Mouse (Mus musculus): ENCODE measurements around the gene Mylk. TPM values are rescaled to one million over a fixed set of nuclear protein-coding genes. Genes with fewer than 3 reads are reported as not detected.

Mylk gene
- total and polyA plus RNA-seq, 3 experiments, result 0.04 to 0.10 TPM; not detected in 1

- TF ChIP-seq MAFK (IDR thresholded peaks at IDR 0.05; ENCODE audit: insufficient replicate concordance, low read length), result no peak
- no peak for TF ChIP-seq ZNF384 (IDR thresholded peaks at IDR 0.05; ENCODE audit: low read depth, low read length)
- no peak for TF ChIP-seq USF1 (IDR thresholded peaks at IDR 0.05; ENCODE audit: low read depth, low read length)
- TF ChIP-seq MAX (IDR thresholded peaks at IDR 0.05; ENCODE audit: low read length), result no peak
- no peak for TF ChIP-seq CTCF (conservative IDR thresholded peaks at IDR 0.05 in 1 of 2, IDR thresholded peaks at IDR 0.05 in 1 of 2; ENCODE audit: low read depth in 2 of 2, low read length in 2 of 2)
- no peak for TF ChIP-seq BHLHE40 (IDR thresholded peaks at IDR 0.05; ENCODE audit: low read depth, low read length)
- TF ChIP-seq ELF1 (IDR thresholded peaks at IDR 0.05; ENCODE audit: low read depth, low read length), result no peak
- no peaks in the 10 kb centered on the region for H3K36me3 ChIP-seq (replicated peaks in 1 of 2; ENCODE audit: control insufficient read depth in 1 of 2, insufficient read depth in 1 of 2, low read length in 1 of 2)
- H3K27me3 ChIP-seq (replicated peaks), result peaks cover 86% of the 10 kb centered on the region
- H3K4me3 ChIP-seq (replicated peaks in 1 of 3; ENCODE audit: low read depth in 2 of 3, low read length in 2 of 3, poor library complexity in 1 of 3), result no peak overlapping the region
- H3K9me3 ChIP-seq (replicated peaks; ENCODE audit: low read length), result no peaks in the 10 kb centered on the region
- no peaks in the 10 kb centered on the region for H3K79me2 ChIP-seq (replicated peaks; ENCODE audit: control insufficient read depth, extremely low read depth, insufficient read depth, poor library complexity, severe bottlenecking)
- dilution Hi-C loops (cut with MboI; ENCODE audit: extremely low pct_ligation_motif_present, extremely low pct_unique_long_range_greater_than_20kb, low sequenced_read_pairs), result no loop called here
- in situ Hi-C loops (cut with MboI; ENCODE audit: low pct_ligation_motif_present, low pct_unique_long_range_greater_than_20kb, low sequenced_read_pairs), result no loop called here
- H3K4me1 ChIP-seq (ENCODE audit: control insufficient read depth in 1 of 2, insufficient read depth in 2 of 2), result no peaks in the 10 kb centered on the region
- H3K4me2 ChIP-seq (ENCODE audit: insufficient read depth, low read depth, poor library complexity, severe bottlenecking), result no peak overlapping the region
- H3K27ac ChIP-seq (ENCODE audit: insufficient read depth, low read depth), result no peak overlapping the region
- no peak overlapping the region for H3K9ac ChIP-seq (ENCODE audit: insufficient read depth, low read depth)
- DNase-seq (ENCODE audit: extremely low read depth), result no peak
These were observed 56.2 kb downstream of the Mylk start for GRCm38 (mm10) chr16:34801222-34801621.

GRCm38 (mm10) chr16:34804286-34805010 is 59.4 kb downstream of the Mylk start:
- no peak for DNase-seq (ENCODE audit: extremely low read depth)
- Histone ChIP-seq H3K9ac (ENCODE audit: insufficient read depth, low read depth) (no peak overlapping the region), H3K36me3 (replicated peaks in 1 of 2; ENCODE audit: control insufficient read depth in 1 of 2, insufficient read depth in 1 of 2, low read length in 1 of 2) (no peaks in the 10 kb centered on the region), H3K4me2 (ENCODE audit: insufficient read depth, low read depth, poor library complexity, severe bottlenecking) (no peak overlapping the region), H3K4me1 (ENCODE audit: control insufficient read depth in 1 of 2, insufficient read depth in 2 of 2) (no peaks in the 10 kb centered on the region), H3K9me3 (replicated peaks; ENCODE audit: low read length) (no peaks in the 10 kb centered on the region), H3K4me3 (replicated peaks in 1 of 3; ENCODE audit: low read depth in 2 of 3, low read length in 2 of 3, poor library complexity in 1 of 3) (no peak overlapping the region), H3K27me3 (replicated peaks) (peaks cover 89% of the 10 kb centered on the region), H3K79me2 (replicated peaks; ENCODE audit: control insufficient read depth, extremely low read depth, insufficient read depth, poor library complexity, severe bottlenecking) (no peaks in the 10 kb centered on the region), H3K27ac (ENCODE audit: insufficient read depth, low read depth) (no peak overlapping the region)
- in situ Hi-C loops (cut with MboI; ENCODE audit: low pct_ligation_motif_present, low pct_unique_long_range_greater_than_20kb, low sequenced_read_pairs), result no loop called here
- dilution Hi-C loops (cut with MboI; ENCODE audit: extremely low pct_ligation_motif_present, extremely low pct_unique_long_range_greater_than_20kb, low sequenced_read_pairs), result no loop called here
- no peak for TF ChIP-seq MEF2A (IDR thresholded peaks at IDR 0.05; ENCODE audit: borderline replicate concordance, low read depth, low read length)
- TF ChIP-seq KAT2A (IDR thresholded peaks at IDR 0.05; ENCODE audit: insufficient replicate concordance, low read length), result no peak
- no peak for TF ChIP-seq ETS1 (conservative IDR thresholded peaks at IDR 0.05; ENCODE audit: low read depth, low read length)
- TF ChIP-seq ZKSCAN1 (IDR thresholded peaks at IDR 0.05; ENCODE audit: borderline replicate concordance, low read depth, low read length), result no peak
- no peak for TF ChIP-seq RAD21 (IDR thresholded peaks at IDR 0.05; ENCODE audit: low read depth, low read length)
- no peak for TF ChIP-seq GABPA (IDR thresholded peaks at IDR 0.05; ENCODE audit: insufficient replicate concordance, low read depth, low read length)
- no peak for TF ChIP-seq SMC3 (IDR thresholded peaks at IDR 0.05; ENCODE audit: low read depth, low read length)
- no peak for TF ChIP-seq JUND (conservative IDR thresholded peaks at IDR 0.05; ENCODE audit: low read depth, low read length)
- TF ChIP-seq RCOR1 (conservative IDR thresholded peaks at IDR 0.05; ENCODE audit: low read depth, low read length), result no peak
- no peak for TF ChIP-seq CHD1 (IDR thresholded peaks at IDR 0.05; ENCODE audit: low read depth, low read length)
- TF ChIP-seq PAX5 (IDR thresholded peaks at IDR 0.05; ENCODE audit: low read length), result no peak
- TF ChIP-seq ZC3H11A (IDR thresholded peaks at IDR 0.05; ENCODE audit: low read depth, low read length), result no peak
- no peak for TF ChIP-seq ZMIZ1 (IDR thresholded peaks at IDR 0.05; ENCODE audit: low read depth, low read length)

Measured in CH12.LX (cell line).